Mouse (Mus musculus): ENCODE results near the gene Npr1. TPM values are rescaled to one million over a fixed set of nuclear protein-coding genes. Genes with fewer than 3 reads are reported as not detected.
A peak's percentile ranks its signal among the peaks of the same experiment; 100 is the strongest.

The Npr1 gene
- total RNA-seq, 2 experiments from 2014 or later = 7.7 to 10.8 TPM

GRCm38 (mm10) chr3:90475831-90476611 lies 10.4 kb upstream of the Npr1 start, which contains the start of gene Ilf2:
Gene Ilf2 (plus strand): TSS chr3:90476126.
- DNase-seq = peak; percentile 96

GRCm38 (mm10) chr3:90475151-90475830 lies 9.6 kb upstream of the Npr1 start:
- DNase-seq = no peak

GRCm38 (mm10) chr3:90472213-90472612 lies 6.5 kb upstream of the Npr1 start:
- DNase-seq = peak; percentile 27

- no peak for DNase-seq
Measured at GRCm38 (mm10) chr3:90467618-90468300, 2.1 kb upstream of the Npr1 start.

GRCm38 (mm10) chr3:90466311-90466766 lies 673 bp upstream of the Npr1 start:
- peak; percentile 43 for DNase-seq

GRCm38 (mm10) chr3:90465081-90465685 lies 483 bp downstream of the Npr1 start:
- peak; percentile 18 for DNase-seq

GRCm38 (mm10) chr3:90464552-90465080 lies 1.1 kb downstream of the Npr1 start:
- DNase-seq = peak; percentile 24

GRCm38 (mm10) chr3:90462579-90462978 lies 3.1 kb downstream of the Npr1 start:
- no peak for DNase-seq

GRCm38 (mm10) chr3:90461935-90462334 lies 3.7 kb downstream of the Npr1 start:
- no peak for DNase-seq

- no peak for DNase-seq
Measured at GRCm38 (mm10) chr3:90460315-90460714, 5.4 kb downstream of the Npr1 start.

- DNase-seq = no peak
Measured at GRCm38 (mm10) chr3:90459727-90460126, 5.9 kb downstream of the Npr1 start.

GRCm38 (mm10) chr3:90454931-90455330 lies 10.7 kb downstream of the Npr1 start:
- DNase-seq = no peak

- no peak for DNase-seq
Measured at GRCm38 (mm10) chr3:90451396-90452095, 14.1 kb downstream of the Npr1 start.

- no peak for DNase-seq
Measured at GRCm38 (mm10) chr3:90450874-90451273, 14.8 kb downstream of the Npr1 start.

GRCm38 (mm10) chr3:90448626-90449025 lies 17.0 kb downstream of the Npr1 start:
- DNase-seq = no peak

GRCm38 (mm10) chr3:90447123-90447494 lies 18.6 kb downstream of the Npr1 start:
- DNase-seq = no peak

GRCm38 (mm10) chr3:90446389-90447122 lies 19.1 kb downstream of the Npr1 start:
- DNase-seq = peak; percentile 93

GRCm38 (mm10) chr3:90445417-90446200 lies 20.1 kb downstream of the Npr1 start:
- no peak for DNase-seq

- DNase-seq = no peak
Measured at GRCm38 (mm10) chr3:90443977-90444376, 21.7 kb downstream of the Npr1 start.

GRCm38 (mm10) chr3:90440756-90441155 lies 24.9 kb downstream of the Npr1 start:
- no peak for DNase-seq
